Mouse (Mus musculus) liver, embryonic 14.5 days (tissue): ENCODE results near the gene Pnpla8. TPM values are rescaled to one million over a fixed set of nuclear protein-coding genes. Genes with fewer than 3 reads are reported as not detected.
"Not testable (repeated sequence)": the region's sequence is repeated elsewhere in the genome, so short reads cannot be mapped to it uniquely, and the experiment has no call there.

Source experiments
- ATAC-seq: fragments of 200-750 bp; cut with Nextera tagmentation; 2 replicates; pipeline ENCODE4 v1.8.0; 2017; ENCODE audit warnings: moderate number of reproducible peaks, mild to moderate bottlenecking, moderate library complexity; ENCODE audit not compliant: insufficient read depth
- DNase-seq, 3 experiments: peaks; one replicate each; pipeline ENCODE4 v3.0.0-alpha.2; 2012 to 2013; ENCODE audit warnings: low read depth in 3 of 3, low spot score in 3 of 3
- H3K27ac ChIP-seq: fragments of 300-500 bp; sonication (generic); 2 replicates; pipeline ENCODE4 v1.5.1; 2014; ENCODE audit warnings: moderate library complexity, mild to moderate bottlenecking, control low read depth, inconsistent platforms
- H3K27me3 ChIP-seq: fragments of 300-500 bp; sonication (generic); 2 replicates; pipeline ENCODE4 v1.6.1; 2014; ENCODE audit warnings: mild to moderate bottlenecking, low read length, moderate library complexity; ENCODE audit not compliant: control insufficient read depth, insufficient read depth
- H3K36me3 ChIP-seq: fragments of 300-500 bp; sonication (generic); replicated peaks from 2 replicates; pipeline ENCODE4 v1.6.1; 2014; ENCODE audit warnings: low read depth; ENCODE audit not compliant: control insufficient read depth, insufficient read depth
- H3K4me1 ChIP-seq, 2 experiments: fragments of 200-500 bp in 1 of 2; fragments of 300-500 bp in 1 of 2; sonication (generic) in 1 of 2; replicated peaks; 2 replicates each; pipeline ENCODE4 v1.6.1; 2012 to 2014; ENCODE audit warnings: antibody characterized with exemption in 1 of 2, inconsistent platforms in 1 of 2, low read length in 1 of 2; ENCODE audit not compliant: control insufficient read depth in 2 of 2, insufficient read depth in 2 of 2
- H3K4me2 ChIP-seq: fragments of 300-500 bp; sonication (generic); 2 replicates; pipeline ENCODE4 v1.6.1; 2014; ENCODE audit warnings: low read depth, mild to moderate bottlenecking, control low read depth, moderate library complexity
- H3K4me3 ChIP-seq, 2 experiments: fragments of 200-500 bp in 1 of 2; fragments of 300-500 bp in 1 of 2; sonication (generic) in 1 of 2; 2 replicates each; pipeline ENCODE4 v1.5.1; 2012 to 2014; ENCODE audit warnings: low read depth in 2 of 2, low read length in 2 of 2, mild to moderate bottlenecking in 2 of 2, control low read depth in 1 of 2, inconsistent platforms in 1 of 2, moderate library complexity in 1 of 2; ENCODE audit not compliant: insufficient read depth in 1 of 2
- H3K9ac ChIP-seq: fragments of 300-500 bp; sonication (generic); replicated peaks from 2 replicates; pipeline ENCODE4 v1.6.1; 2014; ENCODE audit warnings: mild to moderate bottlenecking, control low read depth, moderate library complexity
- H3K9me3 ChIP-seq: fragments of 300-500 bp; sonication (generic); 2 replicates; pipeline ENCODE4 v1.6.1; 2016; ENCODE audit warnings: low read length, mixed read lengths; ENCODE audit not compliant: control insufficient read depth
- CTCF ChIP-seq: IDR thresholded peaks from 2 replicates; pipeline ENCODE4 v1.5.1; 2016; ENCODE audit warnings: antibody characterized with exemption, low read depth, control low read depth
- EP300 ChIP-seq: IDR thresholded peaks from 2 replicates; pipeline ENCODE4 v1.6.1; 2016; ENCODE audit warnings: antibody characterized with exemption, low read depth
- WGBS: fragments of 180-500 bp; shearing (Covaris S2); extraction: QIAGEN DNeasy Blood & Tissue Kit; methylation state at CpG from one replicate; pipeline ENCODE4 v1.1.7; 2014; ENCODE audit not compliant: insufficient replicate concordance; 5-methylcytosine and 5-hydroxymethylcytosine counted together
- polyA plus RNA-seq, 2 experiments: library from polyadenylated mRNA; depleted of rRNA in 1 of 2; stranded (reverse) in 1 of 2; unstranded in 1 of 2; fragments of >200 nt; fragmentation: Nextera tagmentation in 1 of 2; extraction: Ambion mirVana in 1 of 2; gene quantifications; 2 replicates each; pipeline versions ENCODE4 v1.2.1 to v1.2.3; 2012 to 2014

The Pnpla8 gene
- polyA plus RNA-seq (2012; rRNA removed) (5.2 and 8.8 TPM in 2 replicates), polyA plus RNA-seq (2014; fragmentation: Nextera tagmentation; extraction: Ambion mirVana) (21.4 and 24.7 TPM in 2 replicates)

- not testable (repeated sequence) for H3K27ac ChIP-seq
Measured at GRCm38 (mm10) chr12:44221070-44221469, at the start of gene Pnpla8. Gene Pnpla8, plus strand, starts transcription at chr12:44221370.

DNA sequence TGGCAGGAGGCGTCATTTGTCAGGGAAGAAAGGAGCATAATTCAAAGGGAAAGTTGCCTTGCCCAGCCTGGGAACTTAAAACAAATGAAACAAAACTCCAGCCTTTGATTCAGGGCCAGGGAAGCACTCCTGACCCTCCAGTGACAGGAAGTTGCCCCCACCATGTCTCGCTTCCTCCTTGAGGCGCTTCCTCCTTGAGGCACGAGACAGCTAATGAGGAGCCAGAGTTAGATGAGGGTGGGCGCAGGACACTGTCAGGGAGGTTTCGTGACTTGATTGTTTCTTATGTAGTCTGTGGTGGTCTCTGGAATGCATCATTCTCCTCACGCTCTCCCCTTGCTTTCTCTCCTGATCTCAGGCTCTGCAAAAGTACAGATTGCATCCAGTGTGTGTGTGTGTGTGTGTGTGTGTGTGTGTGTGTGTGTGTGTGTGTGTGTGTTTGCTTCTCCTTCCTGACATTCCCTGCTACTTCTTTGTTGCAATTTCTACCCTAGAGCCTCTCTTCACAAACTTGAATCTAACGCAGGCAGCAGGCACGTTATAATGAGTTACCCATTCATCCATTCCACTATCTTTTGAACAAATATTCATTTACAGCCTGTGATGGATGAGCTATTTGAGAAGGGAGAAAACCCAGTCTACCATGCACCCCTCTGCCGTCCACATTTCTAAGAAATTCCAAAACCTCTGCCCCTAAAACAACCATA lies 44.7 kb upstream of the Pnpla8 start:
- Histone ChIP-seq H3K4me2 (no peak overlapping the region), H3K27me3 (no peaks in the 10 kb centered on the region), H3K9me3 (no peaks in the 10 kb centered on the region), H3K4me3 (no peak overlapping the region), H3K4me1 (no peaks in the 10 kb centered on the region), H3K36me3 (no peaks in the 10 kb centered on the region), H3K9ac (no peak overlapping the region), H3K27ac (no peak overlapping the region)
- 35% methylated on average over 10 of the region's 10 CpGs for WGBS
- no peak for DNase-seq
- ATAC-seq, result no peak
- TF ChIP-seq CTCF, result no peak
- no peak for TF ChIP-seq EP300

More at GRCm38 (mm10) chr12:44221070-44221469, at the start of gene Pnpla8:
- H3K9me3 ChIP-seq, H3K4me1 ChIP-seq, H3K36me3 ChIP-seq, ATAC-seq, DNase-seq: not testable (repeated sequence)
- Histone ChIP-seq H3K9ac (peak within 1 kb of the TSS; percentile 27; the same call in 1 of the 2 replicates), H3K27me3 (peaks cover 17% of the 10 kb centered on the region), H3K4me2 (peak within 1 kb of the TSS; percentile 62), H3K4me3 (peak within 1 kb of the TSS; percentile 24 to 53; a peak in 3 of 4 replicates)
- 65% methylated on average over 2 of the region's 2 CpGs for WGBS

GRCm38 (mm10) chr12:44177038-44177355 lies 44.2 kb upstream of the Pnpla8 start:
- Histone ChIP-seq H3K4me1 (no peaks in the 10 kb centered on the region), H3K4me2 (no peak overlapping the region), H3K4me3 (no peak overlapping the region), H3K9ac (no peak overlapping the region), H3K9me3 (no peaks in the 10 kb centered on the region), H3K36me3 (no peaks in the 10 kb centered on the region), H3K27me3 (no peaks in the 10 kb centered on the region), H3K27ac (no peak overlapping the region)
- ATAC-seq (no peak), DNase-seq (no peak)
- WGBS, result 56% methylated on average over 2 of the region's 2 CpGs
- TF ChIP-seq CTCF, result no peak
- no peak for TF ChIP-seq EP300

GRCm38 (mm10) chr12:44181081-44181982 lies 39.8 kb upstream of the Pnpla8 start:
- no peaks in the 10 kb centered on the region for H3K4me1 ChIP-seq
- no peak overlapping the region for H3K9ac ChIP-seq
- no peaks in the 10 kb centered on the region for H3K36me3 ChIP-seq
- ATAC-seq (no peak), DNase-seq (no peak)
- H3K4me2 ChIP-seq, result no peak overlapping the region
- H3K27me3 ChIP-seq, result no peaks in the 10 kb centered on the region
- H3K4me3 ChIP-seq, result no peak overlapping the region
- no peaks in the 10 kb centered on the region for H3K9me3 ChIP-seq
- no peak overlapping the region for H3K27ac ChIP-seq
- 42% methylated on average over 9 of the region's 9 CpGs for WGBS
- TF ChIP-seq CTCF, result peak; percentile 41; the same call in 1 of the 2 replicates
- TF ChIP-seq EP300, result no peak
